Mouse (Mus musculus) heart, embryonic 11.5 days (tissue): ENCODE measurements around the gene Thbd. TPM values are rescaled to one million over a fixed set of nuclear protein-coding genes. Genes with fewer than 3 reads are reported as not detected.

Source experiments
- ATAC-seq: fragments of 200-750 bp; cut with Nextera tagmentation; replicated peaks from 2 replicates; pipeline ENCODE4 v1.8.0; 2017; ENCODE audit warnings: moderate library complexity; ENCODE audit not compliant: insufficient number of reproducible peaks, low FRiP score, low TSS enrichment
- H3K27ac ChIP-seq: fragments of 300-500 bp; sonication (generic); 2 replicates; pipeline ENCODE4 v1.5.1; 2014; ENCODE audit warnings: mild to moderate bottlenecking, low read depth, low read length
- H3K27me3 ChIP-seq: fragments of 300-500 bp; sonication (generic); 2 replicates; pipeline ENCODE4 v1.6.1; 2014; ENCODE audit warnings: mild to moderate bottlenecking, low read length, mixed read lengths; ENCODE audit not compliant: control insufficient read depth, insufficient read depth
- H3K36me3 ChIP-seq: fragments of 300-500 bp; sonication (generic); 2 replicates; pipeline ENCODE4 v1.6.1; 2014; ENCODE audit warnings: mild to moderate bottlenecking, low read length, moderate library complexity, mixed read lengths; ENCODE audit not compliant: control insufficient read depth, insufficient read depth
- H3K4me1 ChIP-seq: fragments of 300-500 bp; sonication (generic); 2 replicates; pipeline ENCODE4 v1.6.1; 2014; ENCODE audit warnings: low read length; ENCODE audit not compliant: control insufficient read depth, insufficient read depth
- H3K4me2 ChIP-seq: fragments of 300-500 bp; sonication (generic); 2 replicates; pipeline ENCODE4 v1.6.1; 2014; ENCODE audit warnings: mild to moderate bottlenecking, moderate library complexity
- H3K4me3 ChIP-seq: fragments of 300-500 bp; sonication (generic); 2 replicates; pipeline ENCODE4 v1.5.1; 2014; ENCODE audit warnings: low read depth, low read length
- H3K9ac ChIP-seq: fragments of 300-500 bp; sonication (generic); 2 replicates; pipeline ENCODE4 v1.6.1; 2014; ENCODE audit warnings: mild to moderate bottlenecking, low read depth, low read length, moderate library complexity
- H3K9me3 ChIP-seq: fragments of 300-500 bp; sonication (generic); replicated peaks from 2 replicates; pipeline ENCODE4 v1.6.1; 2016; ENCODE audit warnings: low read length; ENCODE audit not compliant: control insufficient read depth
- WGBS: fragments of 180-500 bp; shearing (Covaris S2); extraction: QIAGEN DNeasy Blood & Tissue Kit; methylation state at CpG from one replicate; pipeline ENCODE4 v1.1.7; 2014; ENCODE audit not compliant: insufficient replicate concordance; 5-methylcytosine and 5-hydroxymethylcytosine counted together
- polyA plus RNA-seq: library from polyadenylated mRNA; unstranded; fragments of >200 nt; fragmentation: Nextera tagmentation; extraction: Ambion mirVana; gene quantifications from 2 replicates; pipeline ENCODE4 v1.2.1, GENCODE M21; 2014

The Thbd gene
- polyA plus RNA-seq, 1 experiment from 2014 or later, result 18.5 TPM

DNA sequence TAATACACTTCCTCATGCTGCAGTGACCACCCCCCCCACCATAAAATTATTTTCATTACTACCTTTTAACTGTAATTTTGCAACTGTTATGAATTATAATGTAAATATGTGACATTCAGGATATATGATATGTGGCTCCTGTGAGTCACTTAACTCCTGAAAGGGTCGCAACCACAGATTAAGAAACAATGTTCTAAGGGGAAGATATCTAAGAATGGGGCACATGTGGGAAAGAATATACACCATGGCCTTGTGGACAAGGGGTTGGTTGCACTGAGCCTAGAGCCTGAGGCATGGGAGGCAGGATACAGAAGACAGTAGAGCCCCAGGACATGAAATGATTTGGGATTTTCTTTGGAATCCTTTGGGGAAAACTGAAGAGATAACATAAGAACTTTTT is 37.6 kb upstream of the Thbd start:
- Histone ChIP-seq H3K27ac (no peak overlapping the region), H3K9ac (no peak overlapping the region), H3K36me3 (no peaks in the 10 kb centered on the region), H3K4me2 (no peak overlapping the region), H3K4me1 (0 out of 2 replicates have a peak, but pooled peaks cover 4% of the 10 kb centered on the region), H3K9me3 (no peaks in the 10 kb centered on the region), H3K4me3 (no peak overlapping the region), H3K27me3 (no peaks in the 10 kb centered on the region)
- no peak for ATAC-seq
- 81% methylated on average over 1 of the region's 1 CpGs for WGBS

DNA sequence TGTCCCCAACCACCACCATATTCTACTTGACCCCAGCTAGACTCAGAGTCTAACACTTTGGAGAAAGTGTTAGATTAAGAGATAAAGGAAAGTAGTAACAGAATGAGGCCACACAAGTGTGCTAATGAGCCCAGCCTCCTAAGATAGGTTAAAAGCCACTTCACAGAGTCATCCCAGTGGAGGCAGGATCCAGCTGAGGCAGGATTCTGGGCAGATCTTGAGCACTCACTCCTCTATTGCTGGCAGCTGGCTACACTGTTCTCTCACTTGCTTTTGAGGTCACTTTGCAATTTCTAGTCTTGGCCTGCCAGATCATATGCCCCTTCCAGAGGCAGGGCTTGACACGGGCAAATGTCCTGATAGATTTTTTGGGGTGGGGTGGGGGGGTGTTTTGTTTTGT is 36.5 kb upstream of the Thbd start:
- ATAC-seq, result no peak
- no peak overlapping the region for H3K4me2 ChIP-seq
- H3K4me3 ChIP-seq, result no peak overlapping the region
- H3K36me3 ChIP-seq, result no peaks in the 10 kb centered on the region
- H3K9ac ChIP-seq, result no peak overlapping the region
- H3K27me3 ChIP-seq, result no peaks in the 10 kb centered on the region
- 0 out of 2 replicates have a peak, but pooled peaks cover 4% of the 10 kb centered on the region for H3K4me1 ChIP-seq
- peak overlapping the region; percentile 54; the same call in 1 of the 2 replicates for H3K27ac ChIP-seq
- H3K9me3 ChIP-seq, result no peaks in the 10 kb centered on the region
- WGBS, result 54% methylated on average over 1 of the region's 1 CpGs

DNA sequence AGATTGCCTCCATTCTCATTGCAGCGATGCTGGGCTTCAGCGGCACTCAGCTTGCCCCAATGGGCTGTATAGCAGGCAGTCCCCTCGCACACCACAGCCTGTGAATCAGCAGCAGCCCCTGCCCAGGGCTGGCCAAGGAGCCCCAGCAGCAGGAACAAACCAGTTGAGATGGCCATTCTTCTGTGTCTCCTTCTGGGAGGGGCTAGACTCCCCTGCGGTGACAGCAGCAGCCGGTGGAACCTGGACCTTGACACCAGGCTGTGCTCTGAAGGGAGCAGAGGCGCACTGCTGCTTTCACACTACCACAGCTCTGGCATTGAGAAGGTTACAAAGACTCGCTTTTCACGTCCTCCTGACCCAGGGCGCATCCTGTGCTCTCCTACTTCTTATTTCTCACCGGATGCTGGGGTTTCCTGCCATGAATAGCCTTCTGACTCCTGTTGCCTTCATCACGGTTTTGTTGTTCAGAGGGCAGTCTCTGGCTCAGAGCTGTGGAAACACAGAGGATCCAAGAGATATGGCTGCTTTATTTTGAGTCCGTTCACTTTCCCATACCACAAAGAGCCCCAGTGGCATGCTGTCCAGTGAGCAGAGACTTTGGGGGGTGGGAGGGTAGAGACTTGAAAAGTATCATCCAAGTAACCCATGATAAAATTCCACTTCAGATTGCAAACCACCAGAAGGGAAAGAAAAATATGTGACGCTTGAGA is 35.4 kb upstream of the Thbd start, which contains the start of gene Cd93:
Cd93 (minus strand) TSS at position 315 of the 710 bp plus-strand sequence.
- peak within 1 kb of the TSS; percentile 56 for H3K4me2 ChIP-seq
- no peaks in the 10 kb centered on the region for H3K9me3 ChIP-seq
- no peaks in the 10 kb centered on the region for H3K36me3 ChIP-seq
- ATAC-seq, result peak; percentile 66
- no peaks in the 10 kb centered on the region for H3K27me3 ChIP-seq
- WGBS, result 23% methylated on average over 13 of the region's 13 CpGs
- H3K27ac ChIP-seq, result peak within 1 kb of the TSS; percentile 82
- H3K9ac ChIP-seq, result peak within 1 kb of the TSS; percentile 44
- H3K4me3 ChIP-seq, result peak within 1 kb of the TSS; percentile 35
- H3K4me1 ChIP-seq, result peaks cover 4% of the 10 kb centered on the region; the same call in 1 of the 2 replicates

DNA sequence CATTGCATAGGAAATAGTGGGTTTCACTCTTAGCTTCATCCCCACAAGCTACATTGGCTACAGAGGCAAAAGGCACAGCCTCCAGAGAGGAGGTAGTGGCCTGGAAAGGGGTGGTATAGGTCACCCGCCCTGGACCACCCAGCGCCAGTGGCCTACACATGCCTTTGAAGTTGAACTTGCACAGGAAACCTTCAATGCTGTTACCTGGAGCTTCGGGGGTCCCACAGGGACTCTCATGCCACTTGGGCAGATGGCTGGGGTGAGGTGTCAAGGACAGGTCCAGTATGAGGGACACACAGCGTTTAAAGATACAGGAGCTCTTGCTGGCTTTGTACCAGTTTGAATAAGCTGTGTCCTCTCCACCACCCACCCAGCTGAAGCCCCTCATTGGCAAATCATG is 34.7 kb upstream of the Thbd start:
- H3K36me3 ChIP-seq, result no peaks in the 10 kb centered on the region
- H3K9ac ChIP-seq, result peak overlapping the region; percentile 44
- ATAC-seq, result no peak
- H3K27me3 ChIP-seq, result no peaks in the 10 kb centered on the region
- peak overlapping the region; percentile 56 for H3K4me2 ChIP-seq
- no peaks in the 10 kb centered on the region for H3K9me3 ChIP-seq
- H3K4me3 ChIP-seq, result peak overlapping the region; percentile 35
- H3K4me1 ChIP-seq, result peaks cover 4% of the 10 kb centered on the region; the same call in 1 of the 2 replicates
- 80% methylated on average over 4 of the region's 4 CpGs for WGBS
- H3K27ac ChIP-seq, result peak overlapping the region; percentile 82

DNA sequence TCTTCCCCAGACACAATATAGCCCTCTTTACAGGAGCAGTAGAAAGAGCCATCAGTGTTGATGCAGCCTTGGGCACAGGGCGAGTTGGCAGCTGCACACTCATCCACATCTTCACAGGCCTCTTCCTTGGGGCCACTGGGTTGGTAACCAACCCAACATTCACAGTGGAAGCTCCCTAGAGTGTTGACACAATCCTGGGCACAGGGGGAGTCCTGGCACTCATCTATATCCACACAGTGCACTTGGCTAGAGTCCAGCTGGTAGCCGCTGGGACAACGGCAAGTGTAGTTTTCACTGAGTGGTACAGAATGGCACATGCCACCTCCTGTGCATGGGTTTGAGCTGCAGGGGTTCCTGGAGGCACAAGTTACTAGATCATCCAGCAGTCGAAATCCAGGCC is 34.2 kb upstream of the Thbd start:
- Histone ChIP-seq H3K4me1 (peaks cover 4% of the 10 kb centered on the region; the same call in 1 of the 2 replicates), H3K9me3 (no peaks in the 10 kb centered on the region), H3K4me3 (peak overlapping the region; percentile 35), H3K9ac (peak overlapping the region; percentile 44), H3K4me2 (peak overlapping the region; percentile 56), H3K36me3 (no peaks in the 10 kb centered on the region), H3K27ac (peak overlapping the region; percentile 82), H3K27me3 (no peaks in the 10 kb centered on the region)
- ATAC-seq, result 0 out of 2 replicates have a peak, but pooled peaks have one; percentile 12
- 74% methylated on average over 4 of the region's 4 CpGs for WGBS

DNA sequence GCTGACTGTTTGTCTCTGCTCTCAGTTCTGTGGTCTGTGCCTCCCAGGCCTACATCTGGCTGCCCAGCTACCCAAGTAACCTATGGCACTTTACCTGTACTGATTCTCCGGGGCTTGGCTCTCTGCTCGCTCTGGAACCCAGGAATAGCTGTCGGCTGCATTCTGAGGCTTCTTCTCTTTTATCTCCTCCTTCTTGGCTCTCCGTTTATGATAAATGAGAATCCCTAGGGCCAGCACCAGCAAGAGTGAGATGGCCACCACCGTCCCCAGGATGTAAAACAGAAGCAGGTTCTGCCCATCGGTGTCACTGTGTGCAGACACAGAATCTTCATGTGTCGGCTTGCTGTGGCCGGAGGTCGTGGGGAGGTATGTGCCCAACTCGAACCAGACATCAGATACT is 33.4 kb upstream of the Thbd start:
- Histone ChIP-seq H3K9ac (peak overlapping the region; percentile 44), H3K27ac (peak overlapping the region; percentile 82; the same call in 1 of the 2 replicates), H3K4me1 (peaks cover 4% of the 10 kb centered on the region; the same call in 1 of the 2 replicates), H3K36me3 (no peaks in the 10 kb centered on the region), H3K9me3 (no peaks in the 10 kb centered on the region), H3K4me3 (peak overlapping the region; percentile 35), H3K27me3 (no peaks in the 10 kb centered on the region), H3K4me2 (peak overlapping the region; percentile 56)
- no peak for ATAC-seq
- 59% methylated on average over 10 of the region's 10 CpGs for WGBS

DNA sequence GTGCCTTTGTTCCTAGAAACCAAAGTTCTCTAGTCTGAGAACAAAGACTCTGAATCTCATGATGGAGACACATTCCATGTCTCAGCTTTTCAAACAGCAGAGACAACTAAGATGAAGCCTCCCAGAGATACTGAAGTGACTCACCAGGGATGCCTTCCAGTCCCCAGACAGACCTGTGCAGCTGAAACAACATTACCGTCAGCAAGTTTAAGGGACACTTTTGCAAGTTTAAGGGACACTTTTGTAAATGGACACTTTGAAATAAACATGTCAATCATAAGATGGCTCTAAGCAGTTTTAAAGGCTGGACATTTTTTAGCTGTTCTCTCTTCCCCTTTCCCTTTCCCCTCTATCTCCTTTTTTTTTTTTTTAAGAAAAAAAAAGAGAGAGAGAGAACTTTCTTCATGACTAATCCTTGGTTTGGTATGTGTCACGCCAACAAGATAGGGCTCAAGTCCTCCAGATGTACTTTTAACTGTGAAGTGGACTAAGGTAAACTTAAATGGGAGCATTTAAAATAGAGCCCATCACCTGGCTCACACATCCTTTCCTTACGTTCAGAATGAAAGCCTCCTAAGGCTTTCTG is 31.8 kb upstream of the Thbd start:
- Histone ChIP-seq H3K9me3 (no peaks in the 10 kb centered on the region), H3K27ac (no peak overlapping the region), H3K9ac (no peak overlapping the region), H3K27me3 (no peaks in the 10 kb centered on the region), H3K36me3 (no peaks in the 10 kb centered on the region), H3K4me1 (peaks cover 4% of the 10 kb centered on the region; the same call in 1 of the 2 replicates), H3K4me2 (peak overlapping the region; percentile 56), H3K4me3 (peak overlapping the region; percentile 35)
- 21% methylated on average over 3 of the region's 3 CpGs for WGBS
- ATAC-seq, result no peak

DNA sequence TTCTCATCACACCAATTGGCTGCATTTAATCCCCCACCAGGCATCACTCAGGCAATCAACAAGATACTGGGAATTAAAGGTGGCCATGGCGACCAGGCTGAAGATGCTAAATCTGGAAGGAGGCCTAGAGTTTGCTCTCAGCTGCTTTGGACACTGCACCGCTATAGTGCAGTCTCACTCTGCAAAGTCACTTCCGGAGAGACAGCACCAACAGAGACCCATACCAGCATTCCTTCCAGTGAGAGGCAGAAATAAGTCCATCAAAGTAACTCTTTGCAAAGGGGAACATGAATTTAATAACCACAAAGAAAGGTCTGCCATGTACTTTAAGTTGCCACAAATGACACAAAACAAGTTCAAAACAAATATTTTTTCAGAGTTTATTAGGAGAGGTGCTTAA is 28.3 kb upstream of the Thbd start:
- Histone ChIP-seq H3K4me3 (no peak overlapping the region), H3K27me3 (no peaks in the 10 kb centered on the region), H3K4me1 (no peaks in the 10 kb centered on the region; the same call in 1 of the 2 replicates), H3K9me3 (no peaks in the 10 kb centered on the region), H3K36me3 (no peaks in the 10 kb centered on the region), H3K9ac (no peak overlapping the region), H3K4me2 (no peak overlapping the region), H3K27ac (no peak overlapping the region)
- WGBS, result 37% methylated on average over 3 of the region's 3 CpGs
- no peak for ATAC-seq
